8 mouse cellular contexts compared by ENCODE assay signal in genomic region chr17:33915671-33916250, GRCm38 (mm10). TPM values are rescaled to one million over a fixed set of nuclear protein-coding genes. Genes with fewer than 3 reads are reported as not detected.
DNase-seq lines count a peak whose midpoint lies in the region; ATAC-seq lines count a peak whose summit lies in the region.

Gene Tapbp, plus strand, starts transcription at chr17:33915899.
Gene Zbtb22, plus strand, starts transcription at chr17:33915904.

- H3K9me3 ChIP-seq in heart, embryonic 10.5 days: no peaks in the 10 kb centered on the region
- no peaks in the 10 kb centered on the region for H3K9me3 ChIP-seq in kidney, embryonic 15.5 days (replicated peaks)

- DNase-seq in B cell, adult 2 months: peak; percentile 89 to 91
- DNase-seq in brain, adult 2 months (ENCODE audit: low read depth, low spot score): peak; percentile 100
- DNase-seq in heart, embryonic 10.5 days (ENCODE audit: low spot score): peak; percentile 100
- DNase-seq in liver: peak; percentile 98
- peak; percentile 92 to 95 for DNase-seq in spleen, postnatal 4 days (ENCODE audit: low spot score in 2 of 2)

- peaks cover 62% of the 10 kb centered on the region for H3K36me3 ChIP-seq in heart, embryonic 10.5 days
- H3K36me3 ChIP-seq in kidney, embryonic 15.5 days: peaks cover 52% of the 10 kb centered on the region

- H3K27me3 ChIP-seq in heart, embryonic 10.5 days (ENCODE audit: insufficient read depth, poor library complexity, severe bottlenecking): no peaks in the 10 kb centered on the region
- H3K27me3 ChIP-seq in kidney, embryonic 15.5 days: no peaks in the 10 kb centered on the region

- H3K9ac ChIP-seq in kidney, embryonic 15.5 days: peak within 1 kb of the TSS; percentile 57

- H3K4me1 ChIP-seq in heart, embryonic 10.5 days: peaks cover 56% of the 10 kb centered on the region
- peaks cover 72% of the 10 kb centered on the region for H3K4me1 ChIP-seq in kidney, embryonic 15.5 days

- peak within 1 kb of the TSS; percentile 97 for H3K27ac ChIP-seq in heart, embryonic 10.5 days
- peak within 1 kb of the TSS; percentile 92 for H3K27ac ChIP-seq in kidney, embryonic 15.5 days

- H3K4me3 ChIP-seq in heart, embryonic 10.5 days: peak within 1 kb of the TSS; percentile 81
- peak within 1 kb of the TSS; percentile 64 for H3K4me3 ChIP-seq in kidney, embryonic 15.5 days (replicated peaks)

- H3K4me2 ChIP-seq in kidney, embryonic 15.5 days: peak within 1 kb of the TSS; percentile 62

- peak; percentile 70 for ATAC-seq in erythroblast, adult 5-6 weeks (replicated peaks; ENCODE audit: low FRiP score, poor library complexity, severe bottlenecking)
- ATAC-seq in kidney, embryonic 15.5 days (replicated peaks; ENCODE audit: low FRiP score): peak; percentile 92
- peak; percentile 67 for ATAC-seq in monocyte, adult 5-6 weeks (replicated peaks; ENCODE audit: insufficient number of reproducible peaks, low FRiP score, low TSS enrichment, poor library complexity, severe bottlenecking)

- WGBS in heart, embryonic 10.5 days: under 1% methylated on average over 34 of the region's 34 CpGs
- under 1% methylated on average over 34 of the region's 34 CpGs for WGBS in kidney, embryonic 15.5 days

RNA-seq across cellular contexts. Expression of gene Tapbp, which starts in this region (rescaled TPM):
- 30.7 and 30.9 TPM in 2 replicates for total RNA-seq in erythroblast, adult 5-6 weeks (2015; ENCODE audit: low replicate concordance)
- 34.3 and 39.6 TPM in 2 replicates for total RNA-seq in erythroblast, adult 5-6 weeks (2017; ENCODE audit: low replicate concordance)
- polyA plus RNA-seq in heart, embryonic 10.5 days (2016; fragmentation: Nextera tagmentation; extraction: Ambion mirVana): 13.9 and 20.5 TPM in 2 replicates
- polyA plus RNA-seq in kidney, embryonic 15.5 days (2015; fragmentation: Nextera tagmentation; extraction: Ambion mirVana): 28.3 and 35.9 TPM in 2 replicates
- total RNA-seq in monocyte, adult 5-6 weeks (2017): 129 to 172 TPM (median 140 TPM) in 3 replicates

RNA-seq across cellular contexts. Expression of gene Zbtb22, which starts in this region (rescaled TPM):
- total RNA-seq in erythroblast, adult 5-6 weeks (2015; ENCODE audit: low replicate concordance): 4.0 and 7.9 TPM in 2 replicates
- 8.8 and 10.3 TPM in 2 replicates for total RNA-seq in erythroblast, adult 5-6 weeks (2017; ENCODE audit: low replicate concordance)
- polyA plus RNA-seq in heart, embryonic 10.5 days (2016; fragmentation: Nextera tagmentation; extraction: Ambion mirVana): 16.0 and 17.3 TPM in 2 replicates
- 17.5 and 19.3 TPM in 2 replicates for polyA plus RNA-seq in kidney, embryonic 15.5 days (2015; fragmentation: Nextera tagmentation; extraction: Ambion mirVana)
- 21.8 to 32.2 TPM (median 31.5 TPM) in 3 replicates for total RNA-seq in monocyte, adult 5-6 weeks (2017)

Comparison
In these comparisons a context has a peak if more than half of its experiments do, and no peak if none do; other contexts are left out.
1. Peak in every context shown above with its lines: DNase-seq, ATAC-seq, H3K4me3 ChIP-seq and H3K27ac ChIP-seq.